Mouse (Mus musculus) G1E (cell line): ENCODE measurements around the gene Ampd2.

Source experiments
- CTCF ChIP-seq: IDR thresholded peaks from 2 replicates; pipeline ENCODE4 v1.5.1; 2012; ENCODE audit warnings: low read depth, low read length, inconsistent platforms, mixed read lengths
- GATA1 ChIP-seq: IDR thresholded peaks from 2 replicates; pipeline ENCODE4 v1.6.1; 2012; ENCODE audit warnings: borderline replicate concordance, low read length, inconsistent platforms, mixed read lengths
- GATA2 ChIP-seq: IDR thresholded peaks from 2 replicates; pipeline ENCODE4 v1.6.1; 2012; ENCODE audit warnings: low read depth, low read length, inconsistent platforms, borderline replicate concordance
- POLR2AphosphoS5 ChIP-seq: IDR thresholded peaks from 2 replicates; pipeline ENCODE4 v1.6.1; 2012; ENCODE audit warnings: low read depth, low read length, inconsistent platforms; ENCODE audit not compliant: insufficient replicate concordance
- TAL1 ChIP-seq: conservative IDR thresholded peaks from 2 replicates; pipeline ENCODE4 v1.6.1; 2012; ENCODE audit warnings: low read depth, low read length, inconsistent platforms, mixed read lengths

GRCm38 (mm10) chr3:108076836-108077235 lies 9.6 kb downstream of the Ampd2 start:
- TF ChIP-seq CTCF (no peak), GATA1 (no peak), POLR2AphosphoS5 (no peak), TAL1 (no peak), GATA2 (no peak)
